Mouse (Mus musculus) naive thymus-derived CD4-positive, alpha-beta T cell, adult 2 months (primary cell): Measurements from ENCODE around the gene Otud7a.

Source experiments
- DNase-seq: peaks from one replicate; pipeline ENCODE4 v3.0.0-alpha.2; 2011; ENCODE audit warnings: low read depth

The Otud7a gene

GRCm38 (mm10) chr7:63717903-63718302, 273.4 kb downstream of the Otud7a start:
- DNase-seq: no peak

GRCm38 (mm10) chr7:63719183-63719944, 274.8 kb downstream of the Otud7a start:
- DNase-seq: no peak

DNA sequence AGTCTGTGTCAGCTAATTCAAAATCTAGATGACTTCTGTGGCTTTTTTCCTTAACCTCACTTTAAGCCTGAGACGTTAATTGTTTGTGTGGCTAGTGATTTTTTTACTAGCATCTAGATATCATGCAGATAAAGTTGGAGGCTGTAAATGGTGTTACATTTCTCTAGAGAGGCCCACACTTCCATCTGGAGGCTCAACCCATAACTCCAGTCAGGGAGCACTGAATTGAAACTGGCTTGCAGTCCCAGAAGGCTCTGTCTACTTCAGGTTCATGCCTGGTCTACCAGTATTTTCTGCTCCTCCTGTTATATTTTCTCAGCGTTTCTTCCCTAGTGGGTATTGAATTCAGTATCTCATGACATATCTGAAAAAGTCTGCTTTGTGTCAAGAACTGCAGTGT, 276.1 kb downstream of the Otud7a start:
- DNase-seq: no peak

- DNase-seq: no peak
Measured at GRCm38 (mm10) chr7:63725040-63725729, 280.6 kb downstream of the Otud7a start.

GRCm38 (mm10) chr7:63729605-63730004, 285.1 kb downstream of the Otud7a start:
- DNase-seq: no peak

DNA sequence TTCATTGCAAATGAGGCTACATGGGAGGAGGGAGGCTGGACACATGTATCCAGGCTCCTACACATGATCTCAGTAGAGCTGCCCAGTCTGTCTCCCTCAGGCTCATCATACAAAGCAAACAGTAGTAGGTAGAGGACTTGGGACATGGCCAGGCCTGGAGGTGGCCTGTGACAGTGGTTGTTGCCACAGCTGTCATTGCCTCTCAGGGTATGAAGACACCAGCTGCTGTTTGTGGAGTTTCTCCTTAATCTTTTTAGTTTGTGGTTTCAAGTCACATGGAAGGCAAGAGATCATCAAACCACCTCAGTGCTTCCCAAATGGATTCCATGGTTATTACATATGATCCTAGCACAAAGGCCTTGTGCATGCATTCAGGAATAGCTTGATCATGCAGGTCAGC, 285.5 kb downstream of the Otud7a start:
- no peak for DNase-seq

- peak; percentile 23 for DNase-seq
Measured at GRCm38 (mm10) chr7:63737725-63738124, 293.2 kb downstream of the Otud7a start.

GRCm38 (mm10) chr7:63738142-63738541, 293.6 kb downstream of the Otud7a start:
- DNase-seq: no peak

- DNase-seq: no peak
Measured at GRCm38 (mm10) chr7:63743116-63743515, 298.6 kb downstream of the Otud7a start.

DNA sequence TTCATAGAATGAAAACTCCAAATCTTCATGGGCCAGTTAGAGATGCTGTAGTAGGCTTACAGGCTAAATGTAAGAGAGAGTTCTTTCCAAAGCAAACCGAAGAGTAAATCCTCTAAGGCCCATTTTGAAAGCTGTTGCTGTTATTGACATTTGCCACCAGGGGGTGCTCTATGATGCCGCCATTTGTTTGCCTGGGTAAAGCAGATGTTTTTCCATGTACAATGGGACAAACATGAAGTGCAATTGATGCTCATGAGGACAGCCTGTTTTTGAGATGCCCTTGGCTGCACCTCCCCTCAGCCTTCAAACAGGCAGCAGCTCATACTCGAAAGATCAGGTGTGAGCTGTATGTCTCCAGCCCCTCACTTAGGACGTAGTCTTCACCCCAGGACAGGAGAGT, 307.5 kb downstream of the Otud7a start:
- peak; percentile 80 for DNase-seq

- DNase-seq: peak; percentile 84
Measured at GRCm38 (mm10) chr7:63753274-63753751, 308.8 kb downstream of the Otud7a start.

DNA sequence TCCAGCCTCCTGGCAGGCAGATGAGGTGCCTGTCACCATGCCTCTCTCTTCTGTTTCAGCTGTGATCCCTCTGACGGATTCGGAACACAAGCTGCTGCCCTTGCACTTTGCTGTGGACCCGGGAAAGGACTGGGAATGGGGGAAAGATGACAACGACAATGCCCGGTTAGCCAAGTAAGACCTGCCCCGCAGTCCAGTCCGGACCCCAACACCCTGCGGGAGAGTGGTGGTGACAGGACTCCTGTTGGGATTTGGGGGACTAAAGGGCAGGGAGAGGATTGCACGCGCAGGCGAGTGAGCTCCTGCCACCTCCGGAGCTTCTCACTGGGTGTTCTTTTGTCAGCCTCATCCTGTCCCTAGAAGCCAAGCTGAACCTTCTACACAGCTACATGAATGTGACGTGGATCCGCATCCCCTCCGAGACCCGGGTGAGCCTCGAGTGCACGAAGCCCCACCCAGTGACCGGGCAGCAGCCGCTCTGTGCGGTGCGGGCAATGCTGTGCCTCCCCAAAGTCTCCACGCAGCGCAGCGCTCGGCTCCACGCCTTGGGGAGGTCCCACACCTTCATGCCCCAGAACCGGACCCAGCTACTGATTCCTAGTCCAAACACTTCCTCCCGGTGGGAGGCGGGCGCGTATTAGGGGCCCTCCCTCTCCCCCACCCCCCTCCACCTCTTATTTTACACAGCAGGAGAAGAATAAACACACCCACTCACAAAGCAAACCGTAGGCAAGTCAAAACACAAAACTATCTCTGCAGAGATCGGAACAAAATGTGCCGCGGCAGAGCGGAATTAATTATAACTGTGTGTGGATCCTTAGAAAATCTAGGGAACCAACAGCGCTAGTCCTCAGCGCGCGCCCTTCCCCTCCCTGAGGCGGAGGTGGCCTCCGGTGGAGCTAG, 310.3 kb downstream of the Otud7a start:
- DNase-seq: peak; percentile 62

DNA sequence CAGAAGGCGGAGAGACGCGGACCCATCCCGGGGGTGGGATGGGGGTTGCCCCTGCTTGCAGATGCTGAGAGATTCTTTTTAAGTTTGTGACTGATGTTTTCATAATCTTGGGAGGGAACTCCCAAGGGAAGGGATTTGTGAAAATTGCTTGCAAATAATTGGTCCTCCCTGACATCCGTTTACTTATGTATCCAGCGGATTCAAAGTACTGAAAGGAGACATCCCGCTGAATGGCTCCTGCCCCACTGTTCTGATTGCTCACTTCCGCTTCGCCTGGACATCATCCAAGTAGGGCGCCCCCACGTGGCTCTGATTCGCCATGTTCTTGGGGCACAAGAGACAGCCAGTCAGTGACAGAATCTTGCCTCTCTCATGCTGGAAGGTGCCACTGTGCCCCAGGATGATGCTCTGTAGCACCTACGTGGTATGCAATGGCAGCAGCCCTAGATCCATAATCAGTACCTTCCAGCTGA, 311.0 kb downstream of the Otud7a start:
- peak; percentile 94 for DNase-seq

DNA sequence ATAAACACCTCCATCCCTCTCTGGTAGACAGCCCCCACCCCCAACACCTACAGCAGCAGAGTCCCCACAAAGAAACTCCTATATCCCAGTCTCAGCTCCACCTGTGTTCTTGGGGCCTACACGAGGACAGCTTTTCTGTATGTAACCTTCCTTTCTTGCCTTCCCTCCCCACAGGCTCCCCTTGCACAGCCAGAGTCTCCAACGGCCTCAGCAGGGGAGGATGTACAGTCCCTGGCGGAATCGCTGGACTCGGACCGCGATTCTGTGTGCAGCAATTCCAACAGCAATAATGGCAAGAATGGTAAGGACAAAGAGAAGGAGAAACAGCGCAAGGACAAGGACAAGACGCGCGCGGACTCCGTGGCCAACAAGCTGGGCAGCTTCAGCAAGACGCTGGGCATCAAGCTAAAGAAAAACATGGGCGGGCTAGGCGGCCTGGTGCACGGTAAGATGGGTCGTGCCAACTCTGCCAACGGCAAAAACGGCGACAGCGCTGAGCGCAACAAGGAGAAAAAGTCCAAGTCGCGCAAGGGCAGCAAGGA, 312.7 kb downstream of the Otud7a start:
- DNase-seq: no peak

GRCm38 (mm10) chr7:63757678-63758239, 313.2 kb downstream of the Otud7a start:
- peak; percentile 45 for DNase-seq

- peak; percentile 34 for DNase-seq
Measured at GRCm38 (mm10) chr7:63758240-63758826, 313.8 kb downstream of the Otud7a start.

GRCm38 (mm10) chr7:63759606-63760005, 315.1 kb downstream of the Otud7a start:
- no peak for DNase-seq

- DNase-seq: no peak
Measured at GRCm38 (mm10) chr7:63762529-63762928, 318.0 kb downstream of the Otud7a start.

DNA sequence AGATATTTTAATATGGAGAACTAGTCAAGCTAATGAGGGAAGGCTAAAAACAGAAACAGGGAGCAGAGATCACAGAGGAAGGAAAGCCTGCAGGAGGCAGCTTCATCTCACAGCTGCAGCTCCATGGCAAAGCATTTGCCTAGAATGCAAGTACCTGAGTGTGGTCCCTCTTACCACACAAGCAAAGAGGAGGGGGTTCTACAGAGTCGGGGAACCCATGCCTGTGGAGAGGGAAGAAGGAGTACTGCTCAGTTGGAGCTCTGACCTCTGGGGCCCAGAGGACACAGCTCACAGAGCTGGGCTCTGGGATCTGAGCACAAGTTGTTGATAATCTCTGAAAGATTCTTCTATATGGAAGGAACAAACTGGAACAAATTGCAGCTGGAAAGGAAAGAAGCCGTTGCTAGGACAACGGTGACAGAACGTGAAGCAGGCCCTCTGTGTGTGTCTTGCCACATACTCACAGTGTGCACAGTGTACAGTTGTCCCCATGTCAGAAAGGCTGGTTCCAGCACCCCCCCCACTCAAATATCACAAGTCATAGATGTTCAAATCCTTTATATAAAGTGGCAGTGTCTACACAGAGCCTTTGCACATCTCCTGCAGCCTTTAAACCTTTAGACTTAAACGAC, 324.0 kb downstream of the Otud7a start:
- DNase-seq: no peak

- DNase-seq: no peak
Measured at GRCm38 (mm10) chr7:63773268-63773667, 328.7 kb downstream of the Otud7a start.

DNA sequence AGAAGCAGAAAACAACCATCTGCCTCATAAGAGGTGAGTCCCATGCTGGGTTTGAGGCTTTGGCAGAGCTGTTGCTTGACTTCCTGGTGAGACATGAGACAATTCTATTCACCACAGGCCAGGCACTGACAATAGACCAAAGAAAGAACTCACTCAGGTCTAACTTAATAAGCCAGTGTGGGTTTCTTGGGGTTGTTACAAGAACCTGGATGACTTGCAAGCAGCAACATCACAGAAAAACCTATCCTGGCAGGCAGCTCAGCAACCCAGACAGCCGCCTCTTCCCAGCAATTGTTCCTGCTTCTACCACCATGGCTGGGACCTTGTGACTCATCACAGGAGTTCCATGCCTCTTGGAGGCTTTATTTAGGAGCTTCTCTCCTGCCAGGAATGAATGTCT, 329.7 kb downstream of the Otud7a start:
- DNase-seq: no peak
